Mouse (Mus musculus) forebrain, postnatal 0 days (tissue): ENCODE measurements at regions not wholly inside any gene's neighbourhood (a gene's known extent, or its start where the extent isn't known, plus 50 kb on each side); places are given as distances from the start of the nearest gene placed in this dataset.

Source experiments
- ATAC-seq: fragments of 200-750 bp; cut with Nextera tagmentation; 2 replicates; pipeline ENCODE4 v1.8.0; 2017; ENCODE audit warnings: mild to moderate bottlenecking, moderate library complexity
- DNase-seq: peaks from one replicate; pipeline ENCODE4 v3.0.0-alpha.2; 2015
- H3K27ac ChIP-seq: fragments of 300-500 bp; sonication (generic); 2 replicates; pipeline ENCODE4 v1.5.1; 2014; ENCODE audit warnings: low read depth, mild to moderate bottlenecking, antibody characterized with exemption, low read length, moderate library complexity, mixed read lengths
- H3K27me3 ChIP-seq: fragments of 300-500 bp; sonication (generic); 2 replicates; pipeline ENCODE4 v1.6.1; 2014; ENCODE audit warnings: mild to moderate bottlenecking, low read length, mixed read lengths; ENCODE audit not compliant: insufficient read depth
- H3K36me3 ChIP-seq: fragments of 300-500 bp; sonication (generic); 2 replicates; pipeline ENCODE4 v1.6.1; 2014; ENCODE audit warnings: mild to moderate bottlenecking, moderate library complexity; ENCODE audit not compliant: insufficient read depth
- H3K4me1 ChIP-seq: fragments of 300-500 bp; sonication (generic); 2 replicates; pipeline ENCODE4 v1.6.1; 2014; ENCODE audit warnings: antibody characterized with exemption; ENCODE audit not compliant: insufficient read depth
- H3K4me2 ChIP-seq: fragments of 300-500 bp; sonication (generic); 2 replicates; pipeline ENCODE4 v1.6.1; 2014; ENCODE audit warnings: low read depth, mild to moderate bottlenecking, moderate library complexity
- H3K4me3 ChIP-seq: fragments of 300-500 bp; sonication (generic); 2 replicates; pipeline ENCODE4 v1.5.1; 2014; ENCODE audit warnings: low read depth, low read length, mixed read lengths
- H3K9ac ChIP-seq: fragments of 300-500 bp; sonication (generic); 2 replicates; pipeline ENCODE4 v1.6.1; 2014; ENCODE audit warnings: mild to moderate bottlenecking
- H3K9me3 ChIP-seq: fragments of 300-500 bp; sonication (generic); 2 replicates; pipeline ENCODE4 v1.6.1; 2016; ENCODE audit warnings: low read length
- CTCF ChIP-seq: sonication (generic); IDR thresholded peaks from 2 replicates; pipeline ENCODE4 v1.5.1; 2016; ENCODE audit warnings: antibody characterized with exemption, control low read depth, low read depth
- whole genome bisulfite sequencing: fragments of 180-500 bp; shearing (Covaris S2); extraction: QIAGEN DNeasy Blood & Tissue Kit; methylation state at CpG from one replicate; pipeline ENCODE4 v1.1.7; 2014; 5-methylcytosine and 5-hydroxymethylcytosine counted together

- no peak overlapping the region for H3K4me3 ChIP-seq
- no peaks in the 10 kb centered on the region for H3K9me3 ChIP-seq
- H3K27ac ChIP-seq = no peak overlapping the region
- ATAC-seq (no peak), DNase-seq (no peak)
- no peak for TF ChIP-seq CTCF
- no peaks in the 10 kb centered on the region for H3K27me3 ChIP-seq
- 29% methylated on average over 4 of the region's 4 CpGs for WGBS
- no peaks in the 10 kb centered on the region for H3K36me3 ChIP-seq
- no peak overlapping the region for H3K4me2 ChIP-seq
- no peaks in the 10 kb centered on the region for H3K4me1 ChIP-seq
- H3K9ac ChIP-seq = no peak overlapping the region
These were observed 52.2 kb upstream of the Foxo6 start for GRCm38 (mm10) chr4:120339371-120339770.

DNA sequence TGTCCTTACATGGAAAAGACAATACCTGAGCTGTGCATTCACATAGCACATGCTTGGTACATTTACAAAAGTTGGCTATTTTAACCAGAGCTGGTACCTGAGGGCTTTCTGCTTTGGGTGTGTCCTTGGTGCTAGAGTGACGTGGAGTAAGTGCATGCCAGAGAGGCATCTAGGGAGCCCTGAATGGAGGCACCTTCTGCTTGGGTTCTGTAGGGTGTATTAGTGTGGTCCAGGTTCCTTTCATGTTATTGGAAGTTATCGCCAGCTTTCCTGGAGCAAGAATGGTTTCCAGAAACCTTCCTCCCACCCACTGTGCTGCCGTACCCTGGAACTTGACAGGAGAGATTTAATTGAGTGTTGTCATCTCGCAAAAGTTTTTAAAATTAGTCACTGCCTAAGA, 53.5 kb upstream of the Foxo6 start:
- 87% methylated on average over 4 of the region's 4 CpGs for WGBS
- H3K36me3 ChIP-seq = no peaks in the 10 kb centered on the region
- TF ChIP-seq CTCF = no peak
- no peaks in the 10 kb centered on the region for H3K27me3 ChIP-seq
- no peak overlapping the region for H3K4me3 ChIP-seq
- no peak overlapping the region for H3K9ac ChIP-seq
- DNase-seq (no peak), ATAC-seq (no peak)
- no peak overlapping the region for H3K27ac ChIP-seq
- no peak overlapping the region for H3K4me2 ChIP-seq
- H3K9me3 ChIP-seq = no peaks in the 10 kb centered on the region
- H3K4me1 ChIP-seq = no peaks in the 10 kb centered on the region

DNA sequence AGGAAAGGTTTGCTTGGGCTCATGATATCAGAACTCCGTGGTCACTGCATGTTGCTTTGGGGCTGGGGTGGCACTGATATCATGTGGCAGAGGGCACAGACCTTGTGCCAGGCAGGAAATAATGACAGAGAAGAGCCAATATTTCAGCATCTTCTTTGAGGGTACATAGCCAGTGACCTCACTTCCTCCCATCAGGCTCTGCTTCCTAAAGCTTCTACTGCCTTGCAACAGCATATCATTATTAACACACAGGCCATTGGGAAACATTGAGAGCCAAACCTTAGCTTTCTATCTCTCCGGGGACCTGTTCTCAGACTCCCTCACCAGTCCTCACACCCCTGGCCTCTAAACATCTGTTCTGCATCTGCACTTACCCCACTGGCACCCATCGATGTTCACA, 54.8 kb upstream of the Foxo6 start:
- ATAC-seq = no peak
- no peak for TF ChIP-seq CTCF
- WGBS = 43% methylated on average over 3 of the region's 3 CpGs

GRCm38 (mm10) chr4:120342658-120343057, 55.5 kb upstream of the Foxo6 start:
- 90% methylated on average over 1 of the region's 1 CpGs for WGBS
- ATAC-seq = no peak
- no peak overlapping the region for H3K27ac ChIP-seq
- no peak overlapping the region for H3K4me3 ChIP-seq
- DNase-seq = no peak
- no peaks in the 10 kb centered on the region for H3K9me3 ChIP-seq
- no peaks in the 10 kb centered on the region for H3K36me3 ChIP-seq
- no peak overlapping the region for H3K4me2 ChIP-seq
- H3K4me1 ChIP-seq = no peaks in the 10 kb centered on the region
- no peak for TF ChIP-seq CTCF
- no peaks in the 10 kb centered on the region for H3K27me3 ChIP-seq
- H3K9ac ChIP-seq = no peak overlapping the region

More for the DNA sequence above, 54.8 kb upstream of the Foxo6 start:
- Histone ChIP-seq H3K4me2 (no peak overlapping the region), H3K4me3 (no peak overlapping the region), H3K27me3 (no peaks in the 10 kb centered on the region), H3K27ac (no peak overlapping the region), H3K9ac (no peak overlapping the region), H3K36me3 (no peaks in the 10 kb centered on the region), H3K9me3 (no peaks in the 10 kb centered on the region), H3K4me1 (no peaks in the 10 kb centered on the region)
- DNase-seq = no peak

- H3K4me2 ChIP-seq = no peak overlapping the region
- no peak for TF ChIP-seq CTCF
These were observed 58.7 kb upstream of the Foxo6 start for GRCm38 (mm10) chr4:120345676-120346465.

DNA sequence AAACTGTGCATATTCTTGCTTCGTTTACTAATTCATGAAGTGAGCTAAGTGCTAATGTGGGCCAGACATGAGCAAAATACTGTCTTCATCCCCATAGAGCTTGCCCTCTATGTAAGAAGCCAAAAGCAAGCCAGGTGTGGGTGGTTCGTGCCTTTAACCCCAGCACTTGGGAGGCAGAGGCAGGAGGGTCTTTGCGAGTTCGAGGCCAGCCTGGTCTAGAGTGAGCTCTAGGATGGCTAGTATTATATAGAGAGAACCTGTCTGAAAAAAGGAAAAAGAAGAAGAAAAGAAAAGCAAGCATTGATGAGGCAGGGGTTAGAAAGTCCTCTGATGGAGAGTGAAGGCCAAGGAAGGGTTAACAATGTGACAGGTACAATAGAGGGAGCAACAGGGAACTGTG, 55.2 kb upstream of the Scmh1 start:
- Histone ChIP-seq H3K4me3 (no peak overlapping the region), H3K4me1 (no peaks in the 10 kb centered on the region), H3K4me2 (no peak overlapping the region), H3K36me3 (no peaks in the 10 kb centered on the region), H3K27ac (no peak overlapping the region), H3K9me3 (no peaks in the 10 kb centered on the region), H3K27me3 (no peaks in the 10 kb centered on the region), H3K9ac (no peak overlapping the region)
- WGBS = 91% methylated on average over 4 of the region's 4 CpGs
- ATAC-seq = no peak
- no peak for TF ChIP-seq CTCF
- no peak for DNase-seq

More at GRCm38 (mm10) chr4:120345676-120346465, 58.7 kb upstream of the Foxo6 start:
- Histone ChIP-seq H3K36me3 (no peaks in the 10 kb centered on the region), H3K9ac (no peak overlapping the region), H3K4me3 (no peak overlapping the region), H3K27me3 (no peaks in the 10 kb centered on the region), H3K9me3 (no peaks in the 10 kb centered on the region), H3K27ac (no peak overlapping the region), H3K4me1 (no peaks in the 10 kb centered on the region)
- no peak for ATAC-seq
- DNase-seq = no peak
- WGBS = 86% methylated on average over 7 of the region's 7 CpGs

DNA sequence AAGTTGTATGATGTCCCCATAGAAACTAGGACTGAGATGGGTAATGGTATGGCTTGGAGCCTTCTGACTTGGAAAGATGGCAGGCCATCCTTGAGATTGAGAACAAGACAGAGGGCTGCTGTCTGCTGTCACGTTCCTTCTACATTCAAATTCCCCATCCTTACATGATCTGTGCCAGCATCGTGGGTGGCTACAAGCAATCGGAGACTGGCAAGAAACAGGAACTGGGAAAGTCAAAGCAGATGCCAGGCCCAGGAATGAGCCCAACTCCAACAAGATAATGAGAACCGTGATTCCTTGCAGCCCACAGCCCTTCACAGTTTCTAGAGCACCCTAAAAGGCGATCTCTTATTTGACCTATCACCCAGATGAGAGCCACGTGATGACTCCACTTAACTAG, 51.3 kb upstream of the Scmh1 start:
- 66% methylated on average over 6 of the region's 6 CpGs for WGBS
- Histone ChIP-seq H3K27ac (no peak overlapping the region), H3K4me2 (no peak overlapping the region), H3K27me3 (no peaks in the 10 kb centered on the region), H3K9me3 (no peaks in the 10 kb centered on the region), H3K9ac (no peak overlapping the region), H3K4me1 (no peaks in the 10 kb centered on the region), H3K36me3 (no peaks in the 10 kb centered on the region), H3K4me3 (no peak overlapping the region)
- TF ChIP-seq CTCF = no peak
- peak; percentile 18; the same call in 1 of the 2 replicates for ATAC-seq
- DNase-seq = no peak
